Mouse (Mus musculus): ENCODE results near the gene Mospd3.

GRCm38 (mm10) chr5:137631171-137631570 is 30.3 kb upstream of the Mospd3 start:
- no peak for TF ChIP-seq CTCF (IDR thresholded peaks at IDR 0.05; ENCODE audit: low read depth)
- TF ChIP-seq EP300 (IDR thresholded peaks at IDR 0.05; ENCODE audit: low read depth) = no peak
